Mouse (Mus musculus) ES-E14 (cell line): ENCODE results near the gene St6galnac4. TPM values are rescaled to one million over a fixed set of nuclear protein-coding genes. Genes with fewer than 3 reads are reported as not detected.

Experiments used
- DNase-seq: peaks from one replicate; pipeline ENCODE4 v3.0.0-alpha.2; 2013; ENCODE audit warnings: low read depth, low spot score
- H3K27ac ChIP-seq: 2 replicates; pipeline ENCODE4 v1.5.1; 2012; ENCODE audit warnings: low read depth, mild to moderate bottlenecking, low read length, moderate library complexity, mixed read lengths; ENCODE audit not compliant: poor library complexity, insufficient read depth, severe bottlenecking
- H3K36me3 ChIP-seq: 2 replicates; pipeline ENCODE4 v1.6.1; 2012; ENCODE audit warnings: mild to moderate bottlenecking, low read length, moderate library complexity, mixed read lengths; ENCODE audit not compliant: control insufficient read depth, poor library complexity, insufficient read depth, severe bottlenecking
- H3K4me1 ChIP-seq, 2 experiments: fragments of 150-350 bp in 1 of 2; sonication (generic) in 1 of 2; 2 replicates each; pipeline ENCODE4 v1.6.1; 2012; ENCODE audit warnings: low read length in 2 of 2, mild to moderate bottlenecking in 1 of 2, mixed read lengths in 1 of 2; ENCODE audit not compliant: control insufficient read depth in 2 of 2, insufficient read depth in 2 of 2, poor library complexity in 1 of 2
- H3K4me3 ChIP-seq, 2 experiments: fragments of 150-350 bp in 1 of 2; sonication (generic) in 1 of 2; 2 replicates each; pipeline ENCODE4 v1.5.1; 2012; ENCODE audit warnings: low read length in 2 of 2, low read depth in 1 of 2, mild to moderate bottlenecking in 1 of 2, mixed read lengths in 1 of 2; ENCODE audit not compliant: insufficient read depth in 1 of 2, poor library complexity in 1 of 2, severe bottlenecking in 1 of 2
- H3K9ac ChIP-seq: 2 replicates; pipeline ENCODE4 v1.6.1; 2012; ENCODE audit warnings: low read depth, mild to moderate bottlenecking, low read length, mixed read lengths; ENCODE audit not compliant: poor library complexity, insufficient read depth, severe bottlenecking
- H3K9me3 ChIP-seq: fragments of 150-350 bp; sonication (generic); 2 replicates; pipeline ENCODE4 v1.6.1; 2012; ENCODE audit warnings: low read depth, mild to moderate bottlenecking, low read length; ENCODE audit not compliant: control insufficient read depth, insufficient read depth
- CHD2 ChIP-seq: IDR thresholded peaks from 2 replicates; pipeline ENCODE4 v1.6.1; 2014; ENCODE audit warnings: mild to moderate bottlenecking, low read depth, low read length, inconsistent platforms
- HCFC1 ChIP-seq: IDR thresholded peaks from 2 replicates; pipeline ENCODE4 v1.6.1; 2012; ENCODE audit warnings: low read length, inconsistent platforms, borderline replicate concordance; ENCODE audit not compliant: insufficient read depth
- MAFK ChIP-seq: IDR thresholded peaks from 2 replicates; pipeline ENCODE4 v1.6.1; 2014; ENCODE audit warnings: mild to moderate bottlenecking, low read depth, low read length, inconsistent platforms; ENCODE audit not compliant: insufficient read depth
- ZC3H11A ChIP-seq: IDR thresholded peaks from 2 replicates; pipeline ENCODE4 v1.6.1; 2012; ENCODE audit warnings: low read depth, mild to moderate bottlenecking, inconsistent platforms, low read length, borderline replicate concordance
- ZNF384 ChIP-seq: IDR thresholded peaks from 2 replicates; pipeline ENCODE4 v1.6.1; 2012; ENCODE audit warnings: low read depth, low read length, inconsistent platforms
- in situ Hi-C, 2 experiments: fragments of 600-800 bp; cut with MboI; formaldehyde crosslinking; loops; one replicate each; pipeline ENCODE4 v1.15.1; 2025; ENCODE audit warnings: low sequenced_read_pairs in 2 of 2, inconsistent platforms in 1 of 2; ENCODE audit not compliant: unreplicated experiment in 2 of 2
- total RNA-seq: library from RNA; depleted of rRNA; stranded (reverse); fragments of 300-350 nt; gene quantifications from 2 replicates; pipeline ENCODE4 v1.2.3, GENCODE M21; 2012

Gene St6galnac4
- total RNA-seq, 1 experiment, result 9.4 TPM

- in situ Hi-C loops, result no loop called here
- Histone ChIP-seq H3K9me3 (no peaks in the 10 kb centered on the region), H3K4me3 (peak overlapping the region; percentile 84 to 95), H3K9ac (peak overlapping the region; percentile 82), H3K4me1 (peaks cover 6 to 18% of the 10 kb centered on the region in 2 experiments; a peak in 3 of 4 replicates), H3K27ac (no peak overlapping the region; the same call in 1 of the 2 replicates), H3K36me3 (no peaks in the 10 kb centered on the region)
- peak; percentile 80 for DNase-seq
- TF ChIP-seq CHD2 (no peak), HCFC1 (0 out of 2 replicates have a peak, but pooled peaks have one; percentile 60)
Observed at GRCm38 (mm10) chr2:32606161-32607142, 19.6 kb downstream of the St6galnac4 start.

GRCm38 (mm10) chr2:32607262-32607947 is 20.5 kb downstream of the St6galnac4 start:
- H3K4me1 ChIP-seq, result peaks cover 4 to 23% of the 10 kb centered on the region in 2 experiments; a peak in 3 of 4 replicates
- in situ Hi-C loops, result no loop called here
- H3K27ac ChIP-seq, result no peak overlapping the region

GRCm38 (mm10) chr2:32608141-32608777 is 21.4 kb downstream of the St6galnac4 start:
- Histone ChIP-seq H3K36me3 (peaks cover 5% of the 10 kb centered on the region; the same call in 1 of the 2 replicates), H3K27ac (peak overlapping the region; percentile 0; the same call in 1 of the 2 replicates), H3K4me3 (peak overlapping the region; percentile 84 to 95), H3K4me1 (peaks cover 4 to 22% of the 10 kb centered on the region in 2 experiments; a peak in 3 of 4 replicates), H3K9me3 (no peaks in the 10 kb centered on the region), H3K9ac (peak overlapping the region; percentile 31; the same call in 1 of the 2 replicates)
- in situ Hi-C loops, result no loop called here
- TF ChIP-seq MAFK (no peak), ZC3H11A (no peak), CHD2 (no peak), ZNF384 (no peak), HCFC1 (no peak)
- DNase-seq, result peak; percentile 57

More at GRCm38 (mm10) chr2:32607262-32607947, 20.5 kb downstream of the St6galnac4 start:
- H3K9me3 ChIP-seq, result no peaks in the 10 kb centered on the region
- H3K36me3 ChIP-seq, result no peaks in the 10 kb centered on the region
- H3K9ac ChIP-seq, result peak overlapping the region; percentile 82
- peak overlapping the region; percentile 84 to 95 for H3K4me3 ChIP-seq
- TF ChIP-seq HCFC1 (no peak; the same call in 1 of the 2 replicates), ZNF384 (no peak), MAFK (no peak), CHD2 (no peak), ZC3H11A (no peak)
- DNase-seq, result no peak

- H3K9ac ChIP-seq, result peak overlapping the region; percentile 14; the same call in 1 of the 2 replicates
- TF ChIP-seq HCFC1, result no peak
- TF ChIP-seq MAFK, result no peak
- TF ChIP-seq ZC3H11A, result no peak
- TF ChIP-seq ZNF384, result no peak
- no peak for TF ChIP-seq CHD2
Observed at GRCm38 (mm10) chr2:32608778-32609435, 22.0 kb downstream of the St6galnac4 start.

More at GRCm38 (mm10) chr2:32608778-32609435, 22.0 kb downstream of the St6galnac4 start:
- Histone ChIP-seq H3K4me1 (peaks cover 4 to 22% of the 10 kb centered on the region in 2 experiments; a peak in 3 of 4 replicates), H3K9me3 (no peaks in the 10 kb centered on the region), H3K27ac (peak overlapping the region; percentile 0; the same call in 1 of the 2 replicates), H3K4me3 (peak overlapping the region; percentile 84 to 95), H3K36me3 (peaks cover 6% of the 10 kb centered on the region; the same call in 1 of the 2 replicates)
- DNase-seq, result peak; percentile 37
- in situ Hi-C loops, result no loop called here
